Mouse (Mus musculus): ENCODE measurements around the gene H2-DMb2. TPM values are rescaled to one million over a fixed set of nuclear protein-coding genes. Genes with fewer than 3 reads are reported as not detected.
"Not testable (repeated sequence)": the region's sequence is repeated elsewhere in the genome, so short reads cannot be mapped to it uniquely, and the experiment has no call there.

H2-DMb2 gene
- polyA plus RNA-seq, 1 experiment: 0.52 TPM

GRCm38 (mm10) chr17:34139416-34139815 lies 3.7 kb upstream of the H2-DMb2 start:
- no peak overlapping the region for H3K27ac ChIP-seq (ENCODE audit: insufficient read depth, low read length)
- WGBS: 2% methylated on average over 16 of the region's 16 CpGs
- H3K27me3 ChIP-seq (ENCODE audit: control insufficient read depth, insufficient read depth, low read length): no peaks in the 10 kb centered on the region; the same call in 1 of the 2 replicates
- H3K4me3 ChIP-seq (replicated peaks; ENCODE audit: insufficient read depth, low read depth, low read length): no peak overlapping the region
- TF ChIP-seq CTCF (IDR thresholded peaks at IDR 0.05; ENCODE audit: borderline replicate concordance, insufficient read depth, low read depth, low read length) (no peak), POLR2A (IDR thresholded peaks at IDR 0.05; ENCODE audit: borderline replicate concordance, insufficient read depth, low read length) (no peak)
- DNase-seq: no peak
- H3K4me1 ChIP-seq (ENCODE audit: control insufficient read depth, insufficient read depth, low read length): no peaks in the 10 kb centered on the region

GRCm38 (mm10) chr17:34140240-34140639 lies 2.9 kb upstream of the H2-DMb2 start:
- DNase-seq: no peak
- TF ChIP-seq POLR2A (IDR thresholded peaks at IDR 0.05; ENCODE audit: borderline replicate concordance, insufficient read depth, low read length) (no peak), CTCF (IDR thresholded peaks at IDR 0.05; ENCODE audit: borderline replicate concordance, insufficient read depth, low read depth, low read length) (no peak)
- Histone ChIP-seq H3K27me3 (ENCODE audit: control insufficient read depth, insufficient read depth, low read length) (no peaks in the 10 kb centered on the region; the same call in 1 of the 2 replicates), H3K27ac (ENCODE audit: insufficient read depth, low read length) (no peak overlapping the region), H3K4me3 (replicated peaks; ENCODE audit: insufficient read depth, low read depth, low read length) (no peak overlapping the region), H3K4me1 (ENCODE audit: control insufficient read depth, insufficient read depth, low read length) (no peaks in the 10 kb centered on the region)
- WGBS: 26% methylated on average over 5 of the region's 5 CpGs

GRCm38 (mm10) chr17:34141448-34141847 lies 1.7 kb upstream of the H2-DMb2 start:
- TF ChIP-seq CTCF (IDR thresholded peaks at IDR 0.05; ENCODE audit: borderline replicate concordance, insufficient read depth, low read depth, low read length) (no peak), POLR2A (IDR thresholded peaks at IDR 0.05; ENCODE audit: borderline replicate concordance, insufficient read depth, low read length) (no peak)
- Histone ChIP-seq H3K4me1 (ENCODE audit: control insufficient read depth, insufficient read depth, low read length) (no peaks in the 10 kb centered on the region), H3K27ac (ENCODE audit: insufficient read depth, low read length) (no peak overlapping the region), H3K4me3 (replicated peaks; ENCODE audit: insufficient read depth, low read depth, low read length) (no peak overlapping the region), H3K27me3 (ENCODE audit: control insufficient read depth, insufficient read depth, low read length) (no peaks in the 10 kb centered on the region; the same call in 1 of the 2 replicates)
- WGBS: 41% methylated on average over 4 of the region's 4 CpGs
- DNase-seq: no peak

GRCm38 (mm10) chr17:34142456-34143010 lies 574 bp upstream of the H2-DMb2 start:
- TF ChIP-seq CTCF (IDR thresholded peaks at IDR 0.05; ENCODE audit: borderline replicate concordance, insufficient read depth, low read depth, low read length): no peak
- no peak for TF ChIP-seq POLR2A (IDR thresholded peaks at IDR 0.05; ENCODE audit: borderline replicate concordance, insufficient read depth, low read length)
- Histone ChIP-seq H3K4me1 (ENCODE audit: control insufficient read depth, insufficient read depth, low read length) (no peaks in the 10 kb centered on the region), H3K27ac (ENCODE audit: insufficient read depth, low read length) (no peak overlapping the region), H3K4me3 (replicated peaks; ENCODE audit: insufficient read depth, low read depth, low read length) (no peak overlapping the region), H3K27me3 (ENCODE audit: control insufficient read depth, insufficient read depth, low read length) (no peaks in the 10 kb centered on the region; the same call in 1 of the 2 replicates)
- 81% methylated on average over 7 of the region's 7 CpGs for WGBS
- no peak for DNase-seq

GRCm38 (mm10) chr17:34143461-34143860 lies 354 bp downstream of the H2-DMb2 start:
- H3K27me3 ChIP-seq (ENCODE audit: control insufficient read depth, insufficient read depth, low read length): no peaks in the 10 kb centered on the region; the same call in 1 of the 2 replicates
- H3K27ac ChIP-seq (ENCODE audit: insufficient read depth, low read length): no peak overlapping the region
- WGBS: 64% methylated on average over 5 of the region's 5 CpGs
- no peak overlapping the region for H3K4me3 ChIP-seq (replicated peaks; ENCODE audit: insufficient read depth, low read depth, low read length)
- H3K4me1 ChIP-seq (ENCODE audit: control insufficient read depth, insufficient read depth, low read length): no peaks in the 10 kb centered on the region
- no peak for DNase-seq
- no peak for TF ChIP-seq CTCF (IDR thresholded peaks at IDR 0.05; ENCODE audit: borderline replicate concordance, insufficient read depth, low read depth, low read length)
- TF ChIP-seq POLR2A (IDR thresholded peaks at IDR 0.05; ENCODE audit: borderline replicate concordance, insufficient read depth, low read length): no peak

GRCm38 (mm10) chr17:34144221-34144620 lies 1.1 kb downstream of the H2-DMb2 start:
- not testable (repeated sequence) for H3K27me3 ChIP-seq (ENCODE audit: control insufficient read depth, insufficient read depth, low read length); H3K4me3 ChIP-seq (replicated peaks; ENCODE audit: insufficient read depth, low read depth, low read length); H3K27ac ChIP-seq (ENCODE audit: insufficient read depth, low read length); H3K4me1 ChIP-seq (ENCODE audit: control insufficient read depth, insufficient read depth, low read length); DNase-seq
- WGBS: 94% methylated on average over 4 of the region's 4 CpGs

GRCm38 (mm10) chr17:34144960-34145371 lies 1.9 kb downstream of the H2-DMb2 start:
- Histone ChIP-seq H3K27ac (ENCODE audit: insufficient read depth, low read length) (no peak overlapping the region), H3K4me3 (replicated peaks; ENCODE audit: insufficient read depth, low read depth, low read length) (no peak overlapping the region), H3K4me1 (ENCODE audit: control insufficient read depth, insufficient read depth, low read length) (no peaks in the 10 kb centered on the region), H3K27me3 (ENCODE audit: control insufficient read depth, insufficient read depth, low read length) (no peaks in the 10 kb centered on the region)
- TF ChIP-seq CTCF (IDR thresholded peaks at IDR 0.05; ENCODE audit: borderline replicate concordance, insufficient read depth, low read depth, low read length): no peak
- no peak for TF ChIP-seq POLR2A (IDR thresholded peaks at IDR 0.05; ENCODE audit: borderline replicate concordance, insufficient read depth, low read length)
- no peak for DNase-seq
- 70% methylated on average over 3 of the region's 3 CpGs for WGBS

GRCm38 (mm10) chr17:34152923-34153322 lies 9.8 kb downstream of the H2-DMb2 start, which contains the start of gene H2-DMb1:
TSS of gene H2-DMb1 (plus strand) at chr17:34153072.
- no peaks in the 10 kb centered on the region for H3K4me1 ChIP-seq (ENCODE audit: control insufficient read depth, insufficient read depth, low read length)
- H3K4me3 ChIP-seq (replicated peaks; ENCODE audit: insufficient read depth, low read depth, low read length): no peak within 1 kb of the TSS
- H3K27ac ChIP-seq (ENCODE audit: insufficient read depth, low read length): no peak within 1 kb of the TSS
- WGBS: 47% methylated on average over 4 of the region's 4 CpGs
- no peaks in the 10 kb centered on the region for H3K27me3 ChIP-seq (ENCODE audit: control insufficient read depth, insufficient read depth, low read length)
- TF ChIP-seq POLR2A (IDR thresholded peaks at IDR 0.05; ENCODE audit: borderline replicate concordance, insufficient read depth, low read length) (no peak), CTCF (IDR thresholded peaks at IDR 0.05; ENCODE audit: borderline replicate concordance, insufficient read depth, low read depth, low read length) (no peak)
- DNase-seq: no peak

Data from cerebellum, adult 2 months (tissue).